Mouse (Mus musculus): Measurements from ENCODE around the gene Iqcm.
"Not testable (repeated sequence)": the region's sequence is repeated elsewhere in the genome, so short reads cannot be mapped to it uniquely, and the experiment has no call there.

Iqcm gene

GRCm38 (mm10) chr8:75448394-75448793, at the start of gene Iqcm:
Iqcm (plus strand) TSS chr8:75448694.
- no peak for DNase-seq

DNA sequence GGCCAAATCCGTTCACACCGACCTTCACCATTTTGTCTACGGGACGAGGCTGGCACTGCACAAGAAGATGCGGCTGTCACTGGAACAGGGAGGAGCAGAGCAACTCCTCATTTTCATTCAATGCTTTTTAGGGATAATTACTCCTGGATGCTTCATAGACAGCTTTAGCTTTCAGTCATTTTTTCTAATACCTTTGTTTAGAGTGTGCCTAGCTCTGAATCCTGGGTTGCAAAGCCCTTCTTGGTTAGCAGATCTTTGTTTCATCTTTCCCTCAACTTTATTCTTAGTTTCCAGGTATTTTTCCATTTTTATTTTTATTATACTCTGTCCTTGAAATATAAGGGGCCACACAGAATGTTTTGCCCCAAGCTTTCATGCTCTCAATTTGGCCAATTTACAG, 42.0 kb upstream of the Iqcm start, which contains the start of gene Gm10358:
Gene Gm10358 (minus strand): TSS at position 101 of the 400 bp plus-strand sequence.
- DNase-seq: no peak

GRCm38 (mm10) chr8:75415696-75416095, 32.8 kb upstream of the Iqcm start:
- DNase-seq: not testable (repeated sequence)

DNA sequence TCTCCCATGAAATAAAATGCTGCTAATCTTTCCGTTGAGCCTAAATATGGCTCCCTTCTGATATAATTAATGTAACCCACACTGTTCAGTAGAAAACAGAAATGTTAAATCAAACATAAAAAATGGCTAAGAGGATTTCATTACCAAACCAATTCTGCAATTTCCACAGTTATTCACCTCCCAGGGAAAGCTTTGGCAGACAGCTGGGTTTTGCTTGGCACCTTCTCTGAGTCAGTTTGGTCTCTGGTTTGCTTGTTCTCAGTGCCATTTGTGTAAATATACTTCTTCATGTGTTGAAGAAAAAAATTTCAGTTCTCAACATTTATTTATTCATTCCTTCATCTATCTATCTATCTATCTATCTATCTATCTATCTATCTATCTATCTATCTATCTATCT, 28.3 kb downstream of the Iqcm start:
- peak; percentile 46 to 53 for DNase-seq

DNA sequence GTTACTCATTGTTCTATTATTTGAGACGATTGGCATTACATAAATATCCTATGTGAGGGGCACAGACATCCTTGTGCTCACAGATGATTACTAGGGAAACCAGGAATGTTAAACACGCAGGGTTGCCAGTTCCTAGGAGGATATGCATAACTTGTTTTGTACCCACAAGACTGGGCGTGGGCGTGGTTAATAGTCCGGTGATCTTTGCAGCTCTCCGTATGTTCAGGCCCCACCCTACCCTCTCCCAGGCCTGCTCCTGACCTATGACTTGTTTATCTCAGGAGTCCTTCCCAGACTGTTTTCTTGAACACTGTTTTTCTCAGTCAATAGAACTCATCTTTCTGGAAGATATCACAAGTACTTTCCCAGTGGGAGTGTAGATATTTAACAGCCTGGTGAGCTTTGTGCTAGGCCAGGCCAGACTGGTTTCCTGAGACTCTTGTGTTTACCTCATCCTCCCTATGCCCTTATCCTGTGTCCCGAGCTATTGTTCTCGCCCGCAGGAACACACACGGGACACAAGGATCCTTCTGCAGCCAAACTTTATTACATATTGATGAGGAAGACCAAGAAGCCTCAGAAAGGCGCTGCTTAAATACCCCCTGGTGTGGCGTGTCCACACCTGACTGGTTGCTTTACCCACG, 40.7 kb downstream of the Iqcm start:
- no peak for DNase-seq

DNA sequence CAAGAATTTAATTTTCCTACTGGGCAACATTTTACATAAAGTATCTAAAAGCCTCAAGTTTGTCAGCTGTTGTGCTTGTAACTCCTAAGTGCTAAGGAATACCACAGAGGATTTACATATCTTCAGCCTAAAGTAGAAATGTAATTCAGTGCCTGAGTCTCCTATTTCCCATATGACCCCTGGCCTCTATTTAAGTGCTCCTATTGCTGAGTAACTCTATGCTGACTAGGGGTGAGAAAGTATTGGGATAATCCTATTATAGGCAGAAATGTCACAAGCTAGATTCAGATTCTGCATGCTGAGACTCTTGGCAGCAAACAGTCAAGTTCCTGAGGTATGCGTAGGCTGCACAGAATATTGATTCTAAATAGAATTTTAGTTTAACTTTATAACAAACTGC, 60.8 kb downstream of the Iqcm start:
- no peak for DNase-seq

GRCm38 (mm10) chr8:75513786-75514185, 65.3 kb downstream of the Iqcm start:
- no peak for DNase-seq

- no peak for DNase-seq
Measured at GRCm38 (mm10) chr8:75549284-75549683, 100.8 kb downstream of the Iqcm start.

- no peak for DNase-seq
Measured at GRCm38 (mm10) chr8:75596281-75596680, 147.8 kb downstream of the Iqcm start.

GRCm38 (mm10) chr8:75642958-75643357, 194.5 kb downstream of the Iqcm start:
- DNase-seq: no peak

GRCm38 (mm10) chr8:75659287-75659686, 210.8 kb downstream of the Iqcm start:
- DNase-seq: peak; percentile 8 to 13

GRCm38 (mm10) chr8:75746561-75746960, 298.1 kb downstream of the Iqcm start:
- peak; percentile 35 to 60 for DNase-seq

DNA sequence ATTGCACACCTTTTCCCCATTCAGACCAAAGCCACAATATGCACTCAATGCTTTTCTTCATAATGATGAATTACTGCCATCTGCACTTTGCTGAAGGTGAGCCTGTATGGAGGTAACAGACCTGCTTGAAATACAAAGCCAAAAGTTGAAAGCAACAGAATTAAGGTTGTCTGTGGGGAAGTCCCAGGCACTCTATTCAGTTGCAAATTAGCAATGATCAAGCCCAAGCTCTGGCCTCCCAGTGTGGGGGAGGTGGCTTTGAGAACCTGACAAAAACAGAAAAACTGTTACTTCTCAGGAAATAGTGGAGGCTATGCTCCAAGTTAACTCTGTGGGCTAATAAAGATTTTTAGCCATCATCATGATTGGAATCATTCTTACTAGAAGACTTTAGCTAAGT, 307.1 kb downstream of the Iqcm start:
- no peak for DNase-seq

DNA sequence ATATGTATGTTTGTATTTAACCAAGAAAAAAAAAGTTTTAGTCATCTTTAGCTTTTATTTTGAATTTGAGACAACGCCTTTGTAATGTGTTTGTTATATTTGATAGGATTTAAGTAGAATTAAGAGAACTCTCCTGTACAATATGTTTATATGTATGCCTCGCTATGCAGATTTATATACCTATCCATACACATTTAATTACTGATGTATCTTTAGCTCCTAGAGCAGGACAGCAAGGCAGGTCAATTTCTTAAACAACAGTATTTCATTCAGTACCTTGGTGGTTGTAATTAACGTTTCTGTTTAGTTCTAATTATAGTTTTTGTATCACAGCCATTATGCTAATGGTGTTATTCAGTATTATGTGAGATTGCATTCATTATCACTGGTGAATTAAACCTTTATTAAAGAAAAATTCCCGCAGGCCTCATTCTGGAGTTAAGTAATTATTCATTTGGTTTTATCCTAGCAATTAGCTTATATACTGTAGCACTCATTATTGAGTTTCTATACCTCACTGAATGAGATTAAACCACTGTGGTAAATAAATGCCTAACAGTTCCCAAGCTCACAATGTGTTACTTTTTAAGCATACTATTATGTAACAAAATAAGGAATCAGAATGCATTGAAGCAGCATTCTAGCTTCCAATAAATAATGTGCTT, 380.1 kb downstream of the Iqcm start:
- DNase-seq: no peak

GRCm38 (mm10) chr8:75835245-75835644, 386.8 kb downstream of the Iqcm start:
- no peak for DNase-seq

- DNase-seq: peak; percentile 7 to 40
Measured at GRCm38 (mm10) chr8:75917603-75918344, 469.3 kb downstream of the Iqcm start.

- DNase-seq: peak; percentile 2 to 3
Measured at GRCm38 (mm10) chr8:75949166-75949565, 500.7 kb downstream of the Iqcm start.

GRCm38 (mm10) chr8:75956016-75956415, 507.5 kb downstream of the Iqcm start:
- peak; percentile 3 to 11 for DNase-seq

DNA sequence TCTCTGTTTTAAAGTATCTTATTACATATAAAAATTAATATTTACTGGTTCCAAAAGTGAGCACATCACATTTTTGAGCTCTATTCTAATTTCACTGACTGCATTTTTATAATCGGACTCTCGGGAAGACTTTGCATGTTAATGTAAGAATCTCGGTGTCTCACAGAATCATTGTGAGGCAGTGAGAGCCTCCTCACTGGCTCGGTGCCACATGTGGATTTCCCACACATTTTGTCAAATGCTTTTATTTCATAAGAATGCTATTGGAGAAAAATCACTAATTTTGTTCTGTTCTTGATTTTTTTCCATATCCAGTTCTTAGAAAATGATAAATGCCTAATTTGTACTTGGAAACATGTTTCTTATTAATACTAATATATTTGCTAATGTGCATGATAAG, 570.0 kb downstream of the Iqcm start:
- peak; percentile 17 to 23 for DNase-seq

Measured in cerebellum, postnatal 10 days (tissue).